Mouse (Mus musculus): ENCODE results near the gene Pskh1.

- TF ChIP-seq CTCF (IDR thresholded peaks at IDR 0.05; ENCODE audit: low read depth) (no peak), EP300 (optimal IDR thresholded peaks at IDR 0.05) (no peak)
Measured at GRCm38 (mm10) chr8:105932525-105932924, 32.3 kb downstream of the Pskh1 start.
